ENCODE assay signal across 15 mouse cellular contexts in genomic region chr1:109512632-109513259, GRCm38 (mm10).
DNase-seq lines count a peak whose midpoint lies in the region; ATAC-seq lines count a peak whose summit lies in the region.
"Had no signal": no experiment of that assay in that cellular context is flagged by ENCODE, and none has a peak within 500 bp of the region (broad histone marks: within the 10 kb centered on the region; RNA-seq: fewer than 3 reads in every experiment).

No protein-coding gene starts in this region.

- DNase-seq in 3134 (ENCODE audit: extremely low read depth, insufficient read length, low spot score), result peak; percentile 36
- peak; percentile 74 for DNase-seq in brain, adult 2 months (ENCODE audit: low read depth, low spot score)
- DNase-seq in left cerebral cortex, postnatal 14 days (ENCODE audit: low spot score in 2 of 2), result peak; percentile 5 to 25
- no peak for DNase-seq in spleen, adult 18-20 months
- DNase-seq: adrenal gland, postnatal 10 days; liver, postnatal 0 days; lung, postnatal 4 days; thymus, postnatal 14 days had no signal

- no peak overlapping the region for H3K4me2 ChIP-seq in hindbrain, embryonic 16.5 days (ENCODE audit: low read length)
- no peak overlapping the region for H3K4me2 ChIP-seq in hindbrain, embryonic 13.5 days
- H3K4me2 ChIP-seq in liver, embryonic 12.5 days, result no peak overlapping the region
- H3K4me2 ChIP-seq: embryonic facial prominence, embryonic 12.5 days; heart, embryonic 11.5 days; midbrain, embryonic 11.5 days had no signal

- H3K4me3 ChIP-seq in hindbrain, embryonic 16.5 days (ENCODE audit: low read length), result no peak overlapping the region
- no peak overlapping the region for H3K4me3 ChIP-seq in hindbrain, embryonic 13.5 days
- H3K4me3 ChIP-seq in liver, embryonic 12.5 days, result no peak overlapping the region
- H3K4me3 ChIP-seq: embryonic facial prominence, embryonic 12.5 days; myocyte had no signal

- H3K9me3 ChIP-seq in hindbrain, embryonic 16.5 days (ENCODE audit: control insufficient read depth, low read length), result no peaks in the 10 kb centered on the region
- H3K9me3 ChIP-seq in hindbrain, embryonic 13.5 days, result no peaks in the 10 kb centered on the region
- no peaks in the 10 kb centered on the region for H3K9me3 ChIP-seq in liver, embryonic 12.5 days (replicated peaks)
- H3K9me3 ChIP-seq: embryonic facial prominence, embryonic 12.5 days had no signal

- no peaks in the 10 kb centered on the region for H3K27me3 ChIP-seq in hindbrain, embryonic 16.5 days (replicated peaks; ENCODE audit: control insufficient read depth, insufficient read depth, low read length)
- no peaks in the 10 kb centered on the region for H3K27me3 ChIP-seq in hindbrain, embryonic 13.5 days
- H3K27me3 ChIP-seq in liver, embryonic 12.5 days (replicated peaks), result no peaks in the 10 kb centered on the region
- H3K27me3 ChIP-seq: embryonic facial prominence, embryonic 12.5 days had no signal

- no peak overlapping the region for H3K27ac ChIP-seq in hindbrain, embryonic 16.5 days (ENCODE audit: low read depth, low read length)
- H3K27ac ChIP-seq in hindbrain, embryonic 13.5 days, result no peak overlapping the region
- H3K27ac ChIP-seq in liver, embryonic 12.5 days, result no peak overlapping the region
- H3K27ac ChIP-seq: embryonic facial prominence, embryonic 12.5 days had no signal

- 66% methylated on average over 1 of the region's 1 CpGs for WGBS in hindbrain, embryonic 16.5 days
- 88% methylated on average over 1 of the region's 1 CpGs for WGBS in hindbrain, embryonic 13.5 days
- WGBS in liver, embryonic 12.5 days (ENCODE audit: insufficient replicate concordance), result 59% methylated on average over 1 of the region's 1 CpGs

- H3K36me3 ChIP-seq in hindbrain, embryonic 16.5 days (ENCODE audit: control insufficient read depth, insufficient read depth, low read length), result no peaks in the 10 kb centered on the region
- no peaks in the 10 kb centered on the region for H3K36me3 ChIP-seq in hindbrain, embryonic 13.5 days
- no peaks in the 10 kb centered on the region for H3K36me3 ChIP-seq in liver, embryonic 12.5 days
- H3K36me3 ChIP-seq: embryonic facial prominence, embryonic 12.5 days had no signal

- no peak overlapping the region for H3K9ac ChIP-seq in hindbrain, embryonic 16.5 days (ENCODE audit: low read depth, low read length)
- no peak overlapping the region for H3K9ac ChIP-seq in hindbrain, embryonic 13.5 days
- H3K9ac ChIP-seq in liver, embryonic 12.5 days, result no peak overlapping the region
- H3K9ac ChIP-seq: embryonic facial prominence, embryonic 12.5 days; liver, postnatal 0 days had no signal

- no peaks in the 10 kb centered on the region; the same call in 1 of the 2 replicates for H3K4me1 ChIP-seq in hindbrain, embryonic 16.5 days (ENCODE audit: control insufficient read depth, insufficient read depth, low read depth, low read length)
- no peaks in the 10 kb centered on the region for H3K4me1 ChIP-seq in hindbrain, embryonic 13.5 days (replicated peaks)
- H3K4me1 ChIP-seq in liver, embryonic 12.5 days, result no peaks in the 10 kb centered on the region
- H3K4me1 ChIP-seq: embryonic facial prominence, embryonic 12.5 days had no signal

- intact Hi-C loops in left cerebral cortex, postnatal 14 days (cut with DNase I), result no loop called here

- 0 out of 2 replicates have a peak, but pooled peaks have one; percentile 60 for ATAC-seq in hindbrain, embryonic 16.5 days
- ATAC-seq in hindbrain, embryonic 13.5 days (ENCODE audit: low FRiP score), result no peak
- ATAC-seq in liver, embryonic 12.5 days, result no peak
- ATAC-seq: liver, postnatal 0 days had no signal

Comparison
In these comparisons a context has a peak if more than half of its experiments do, and no peak if none do; other contexts are left out.
1. DNase-seq: peak in 3134 (single experiment), brain, adult 2 months (single experiment) and left cerebral cortex, postnatal 14 days (2 of 2); none in spleen, adult 18-20 months (0 of 2).